Mouse (Mus musculus) heart, embryonic 13.5 days (tissue): Measurements from ENCODE around the gene Hs3st2. TPM values are rescaled to one million over a fixed set of nuclear protein-coding genes. Genes with fewer than 3 reads are reported as not detected.

ENCODE experiments used
- ATAC-seq: fragments of 200-750 bp; cut with Nextera tagmentation; 2 replicates; pipeline ENCODE4 v1.8.0; 2017; ENCODE audit warnings: moderate TSS enrichment; ENCODE audit not compliant: insufficient number of reproducible peaks, low FRiP score, low TSS enrichment; ENCODE audit errors: extremely low read depth
- H3K27ac ChIP-seq: fragments of 300-500 bp; sonication (generic); replicated peaks from 2 replicates; pipeline ENCODE4 v1.5.1; 2015; ENCODE audit warnings: moderate library complexity, mild to moderate bottlenecking, inconsistent platforms
- H3K27me3 ChIP-seq: fragments of 300-500 bp; sonication (generic); replicated peaks from 2 replicates; pipeline ENCODE4 v1.6.1; 2015; ENCODE audit warnings: mild to moderate bottlenecking, inconsistent platforms
- H3K36me3 ChIP-seq: fragments of 300-500 bp; sonication (generic); 2 replicates; pipeline ENCODE4 v1.6.1; 2015; ENCODE audit warnings: mild to moderate bottlenecking, inconsistent platforms
- H3K4me1 ChIP-seq: fragments of 300-500 bp; sonication (generic); 2 replicates; pipeline ENCODE4 v1.6.1; 2015; ENCODE audit warnings: inconsistent platforms
- H3K4me2 ChIP-seq: fragments of 300-500 bp; sonication (generic); 2 replicates; pipeline ENCODE4 v1.6.1; 2015; ENCODE audit warnings: inconsistent platforms, mild to moderate bottlenecking, moderate library complexity
- H3K4me3 ChIP-seq: fragments of 300-500 bp; sonication (generic); 2 replicates; pipeline ENCODE4 v1.5.1; 2015; ENCODE audit warnings: moderate library complexity, mild to moderate bottlenecking, inconsistent platforms
- H3K9ac ChIP-seq: fragments of 300-500 bp; sonication (generic); 2 replicates; pipeline ENCODE4 v1.6.1; 2015; ENCODE audit warnings: inconsistent platforms, mild to moderate bottlenecking, moderate library complexity
- H3K9me3 ChIP-seq: fragments of 300-500 bp; sonication (generic); 2 replicates; pipeline ENCODE4 v1.6.1; 2016; ENCODE audit warnings: inconsistent platforms
- WGBS: fragments of 180-500 bp; shearing (Covaris S2); methylation state at CpG from one replicate; pipeline ENCODE4 v1.1.7; 2015; ENCODE audit warnings: mixed read lengths; 5-methylcytosine and 5-hydroxymethylcytosine counted together
- polyA plus RNA-seq: library from polyadenylated mRNA; unstranded; fragments of >200 nt; fragmentation: Nextera tagmentation; extraction: Ambion mirVana; gene quantifications from 2 replicates; pipeline ENCODE4 v1.2.1, GENCODE M21; 2015

Hs3st2 gene
- polyA plus RNA-seq, 1 experiment from 2014 or later, result 0.39 TPM

GRCm38 (mm10) chr7:121393884-121394283 lies 2.2 kb downstream of the Hs3st2 start:
- 63% methylated on average over 1 of the region's 1 CpGs for WGBS
- no peaks in the 10 kb centered on the region for H3K9me3 ChIP-seq
- H3K9ac ChIP-seq, result no peak overlapping the region
- H3K27ac ChIP-seq, result no peak overlapping the region
- no peak for ATAC-seq
- H3K36me3 ChIP-seq, result no peaks in the 10 kb centered on the region
- no peak overlapping the region for H3K4me2 ChIP-seq
- H3K4me1 ChIP-seq, result peaks cover 9% of the 10 kb centered on the region; the same call in 1 of the 2 replicates
- peaks cover 85% of the 10 kb centered on the region for H3K27me3 ChIP-seq
- H3K4me3 ChIP-seq, result no peak overlapping the region

- no peaks in the 10 kb centered on the region for H3K36me3 ChIP-seq
- peaks cover 79% of the 10 kb centered on the region for H3K27me3 ChIP-seq
- no peaks in the 10 kb centered on the region for H3K9me3 ChIP-seq
- no peak overlapping the region for H3K4me3 ChIP-seq
- H3K4me1 ChIP-seq, result peaks cover 9% of the 10 kb centered on the region; the same call in 1 of the 2 replicates
- no peak overlapping the region for H3K27ac ChIP-seq
- no peak overlapping the region for H3K4me2 ChIP-seq
- ATAC-seq, result no peak
- no peak overlapping the region for H3K9ac ChIP-seq
- WGBS, result 78% methylated on average over 2 of the region's 2 CpGs
Measured at GRCm38 (mm10) chr7:121394875-121395274, 3.2 kb downstream of the Hs3st2 start.

GRCm38 (mm10) chr7:121410716-121411506 lies 19.3 kb downstream of the Hs3st2 start:
- no peak overlapping the region for H3K4me2 ChIP-seq
- H3K27me3 ChIP-seq, result peaks cover 22% of the 10 kb centered on the region
- no peak overlapping the region for H3K4me3 ChIP-seq
- no peak for ATAC-seq
- H3K4me1 ChIP-seq, result no peaks in the 10 kb centered on the region
- 73% methylated on average over 11 of the region's 11 CpGs for WGBS
- 0 out of 2 replicates have a peak, but pooled peaks cover 3% of the 10 kb centered on the region for H3K9me3 ChIP-seq
- no peak overlapping the region for H3K9ac ChIP-seq
- H3K36me3 ChIP-seq, result no peaks in the 10 kb centered on the region
- H3K27ac ChIP-seq, result no peak overlapping the region

- no peak for ATAC-seq
- Histone ChIP-seq H3K4me2 (no peak overlapping the region), H3K27me3 (peaks cover 22% of the 10 kb centered on the region), H3K27ac (no peak overlapping the region), H3K9me3 (0 out of 2 replicates have a peak, but pooled peaks cover 3% of the 10 kb centered on the region), H3K36me3 (no peaks in the 10 kb centered on the region), H3K9ac (no peak overlapping the region), H3K4me3 (no peak overlapping the region), H3K4me1 (no peaks in the 10 kb centered on the region)
- WGBS, result 76% methylated on average over 7 of the region's 7 CpGs
Measured at GRCm38 (mm10) chr7:121411507-121411898, 19.8 kb downstream of the Hs3st2 start.

- no peak for ATAC-seq
- H3K9me3 ChIP-seq, result no peaks in the 10 kb centered on the region
- no peak overlapping the region for H3K27ac ChIP-seq
- WGBS, result 65% methylated on average over 6 of the region's 6 CpGs
- no peak overlapping the region for H3K9ac ChIP-seq
- no peaks in the 10 kb centered on the region for H3K27me3 ChIP-seq
- H3K4me3 ChIP-seq, result no peak overlapping the region
- H3K4me2 ChIP-seq, result no peak overlapping the region
- no peaks in the 10 kb centered on the region for H3K4me1 ChIP-seq
- no peaks in the 10 kb centered on the region for H3K36me3 ChIP-seq
Measured at GRCm38 (mm10) chr7:121436884-121437283, 45.2 kb downstream of the Hs3st2 start.

GRCm38 (mm10) chr7:121441186-121441585 lies 49.5 kb downstream of the Hs3st2 start:
- Histone ChIP-seq H3K27ac (no peak overlapping the region), H3K27me3 (no peaks in the 10 kb centered on the region), H3K4me3 (no peak overlapping the region), H3K9me3 (no peaks in the 10 kb centered on the region), H3K4me2 (no peak overlapping the region), H3K9ac (no peak overlapping the region), H3K4me1 (no peaks in the 10 kb centered on the region), H3K36me3 (no peaks in the 10 kb centered on the region)
- WGBS, result 66% methylated on average over 5 of the region's 5 CpGs
- ATAC-seq, result no peak

- Histone ChIP-seq H3K27me3 (no peaks in the 10 kb centered on the region), H3K4me2 (no peak overlapping the region), H3K9me3 (no peaks in the 10 kb centered on the region), H3K36me3 (no peaks in the 10 kb centered on the region), H3K27ac (no peak overlapping the region), H3K9ac (no peak overlapping the region), H3K4me1 (no peaks in the 10 kb centered on the region), H3K4me3 (no peak overlapping the region)
- WGBS, result 62% methylated on average over 7 of the region's 7 CpGs
- no peak for ATAC-seq
Measured at GRCm38 (mm10) chr7:121444336-121444735, 52.7 kb downstream of the Hs3st2 start.

- no peaks in the 10 kb centered on the region for H3K36me3 ChIP-seq
- H3K9me3 ChIP-seq, result no peaks in the 10 kb centered on the region
- 69% methylated on average over 4 of the region's 4 CpGs for WGBS
- H3K9ac ChIP-seq, result no peak overlapping the region
- ATAC-seq, result no peak
- H3K27me3 ChIP-seq, result no peaks in the 10 kb centered on the region
- H3K27ac ChIP-seq, result no peak overlapping the region
- no peak overlapping the region for H3K4me3 ChIP-seq
- H3K4me1 ChIP-seq, result no peaks in the 10 kb centered on the region
- H3K4me2 ChIP-seq, result no peak overlapping the region
Measured at GRCm38 (mm10) chr7:121446281-121446680, 54.6 kb downstream of the Hs3st2 start.

GRCm38 (mm10) chr7:121450951-121451843 lies 59.5 kb downstream of the Hs3st2 start:
- Histone ChIP-seq H3K27ac (no peak overlapping the region), H3K4me1 (no peaks in the 10 kb centered on the region), H3K4me2 (no peak overlapping the region), H3K4me3 (no peak overlapping the region), H3K9ac (no peak overlapping the region), H3K9me3 (0 out of 2 replicates have a peak, but pooled peaks cover 2% of the 10 kb centered on the region), H3K27me3 (no peaks in the 10 kb centered on the region), H3K36me3 (no peaks in the 10 kb centered on the region)
- ATAC-seq, result no peak
- WGBS, result 59% methylated on average over 13 of the region's 13 CpGs

- WGBS, result 67% methylated on average over 1 of the region's 1 CpGs
- no peak overlapping the region for H3K4me2 ChIP-seq
- H3K4me1 ChIP-seq, result no peaks in the 10 kb centered on the region
- ATAC-seq, result no peak
- no peaks in the 10 kb centered on the region for H3K27me3 ChIP-seq
- no peaks in the 10 kb centered on the region for H3K36me3 ChIP-seq
- 0 out of 2 replicates have a peak, but pooled peaks cover 5% of the 10 kb centered on the region for H3K9me3 ChIP-seq
- H3K4me3 ChIP-seq, result no peak overlapping the region
- no peak overlapping the region for H3K9ac ChIP-seq
- H3K27ac ChIP-seq, result no peak overlapping the region
Measured at GRCm38 (mm10) chr7:121456716-121457115, 65.1 kb downstream of the Hs3st2 start.

- H3K9ac ChIP-seq, result no peak overlapping the region
- ATAC-seq, result no peak
- H3K4me2 ChIP-seq, result no peak overlapping the region
- no peaks in the 10 kb centered on the region for H3K36me3 ChIP-seq
- no peak overlapping the region for H3K27ac ChIP-seq
- no peaks in the 10 kb centered on the region for H3K27me3 ChIP-seq
- H3K4me1 ChIP-seq, result no peaks in the 10 kb centered on the region
- no peak overlapping the region for H3K4me3 ChIP-seq
- WGBS, result 44% methylated on average over 3 of the region's 3 CpGs
- 0 out of 2 replicates have a peak, but pooled peaks cover 5% of the 10 kb centered on the region for H3K9me3 ChIP-seq
Measured at GRCm38 (mm10) chr7:121458075-121458474, 66.4 kb downstream of the Hs3st2 start.
